Mouse (Mus musculus) kidney, adult 8-10 months (tissue): ENCODE results near the gene Trim72.

Source experiments
- DNase-seq, 2 experiments: peaks; one replicate each; pipeline ENCODE4 v3.0.0; 2022

The Trim72 gene

DNA sequence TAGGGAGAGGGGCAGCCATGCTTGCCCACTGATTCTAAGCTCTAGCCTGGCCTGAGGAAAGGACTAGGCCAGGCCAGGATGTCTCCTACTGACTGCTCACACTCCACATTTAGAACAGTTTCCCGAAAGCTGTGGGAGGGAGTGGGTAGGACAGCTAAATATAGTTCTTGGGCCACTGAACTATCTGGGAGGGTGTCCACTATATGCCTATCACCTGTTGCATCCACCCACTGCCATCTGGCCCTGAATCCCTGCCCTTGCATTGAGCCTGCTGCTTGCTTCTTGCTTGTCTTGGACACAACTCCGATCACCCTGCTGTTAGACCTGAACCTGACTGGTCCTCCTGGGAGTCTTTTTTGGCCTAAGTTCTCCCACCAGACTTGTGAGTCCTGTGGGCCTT is at the start of gene Trim72:
Gene Trim72, plus strand, starts transcription at position 262 of the 400 bp plus-strand sequence.
- DNase-seq, result no peak

GRCm38 (mm10) chr7:127959364-127959763 is 44.4 kb upstream of the Trim72 start:
- DNase-seq, result peak; percentile 40 to 48

- peak; percentile 15 for DNase-seq
Observed at GRCm38 (mm10) chr7:127966371-127966918, 37.3 kb upstream of the Trim72 start.

DNA sequence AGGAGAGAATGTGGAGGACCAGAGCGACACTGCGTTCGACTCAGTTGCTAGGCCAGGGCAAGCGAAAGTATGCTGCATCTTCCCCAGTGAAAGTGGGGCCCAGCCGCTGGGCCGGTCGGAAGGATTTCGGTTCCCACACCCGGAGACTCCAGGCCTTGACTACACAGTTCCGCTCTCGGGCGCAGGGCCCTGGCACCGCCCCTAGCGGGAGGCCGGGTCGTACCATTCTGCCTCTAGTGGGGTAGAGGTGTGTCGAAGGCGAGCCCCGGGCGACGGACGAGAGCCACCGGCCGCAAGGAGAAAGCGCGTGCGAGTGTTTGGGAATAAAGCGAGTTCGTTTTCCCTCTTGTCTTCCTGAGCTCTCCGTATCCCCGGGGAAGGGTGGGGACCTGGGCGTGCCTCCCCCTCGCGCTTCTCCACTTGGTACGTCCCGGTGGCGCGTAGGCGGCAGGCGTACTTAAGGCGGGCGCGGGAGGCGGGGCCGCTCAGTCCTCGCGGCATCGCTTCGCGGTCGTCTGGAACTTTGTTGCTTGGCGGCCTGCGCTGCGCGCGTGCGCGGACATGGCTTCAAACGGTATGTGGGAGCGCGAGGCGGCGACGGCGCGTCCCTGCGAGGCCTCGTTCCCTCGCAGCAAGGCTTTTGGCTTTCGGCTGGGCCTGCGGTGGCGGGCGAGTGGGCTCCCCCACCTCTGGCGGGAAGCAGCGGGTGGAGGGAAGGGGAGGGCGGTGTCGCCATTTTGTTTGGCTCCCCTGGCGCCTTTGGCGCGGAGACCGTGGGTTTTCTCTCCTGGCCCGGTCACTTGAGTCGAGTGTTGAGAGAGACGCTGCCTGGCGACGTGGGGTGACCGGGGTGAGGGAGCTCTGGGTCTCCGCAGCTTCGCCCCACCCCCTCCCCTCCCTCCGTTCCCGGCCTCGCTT is 36.5 kb upstream of the Trim72 start, which contains the start of gene Fus:
Gene Fus, plus strand, starts transcription at position 454 of the 918 bp plus-strand sequence.
- peak; percentile 90 to 94 for DNase-seq

- peak; percentile 70 to 75 for DNase-seq
Observed at GRCm38 (mm10) chr7:127967922-127968828, 35.6 kb upstream of the Trim72 start.

DNA sequence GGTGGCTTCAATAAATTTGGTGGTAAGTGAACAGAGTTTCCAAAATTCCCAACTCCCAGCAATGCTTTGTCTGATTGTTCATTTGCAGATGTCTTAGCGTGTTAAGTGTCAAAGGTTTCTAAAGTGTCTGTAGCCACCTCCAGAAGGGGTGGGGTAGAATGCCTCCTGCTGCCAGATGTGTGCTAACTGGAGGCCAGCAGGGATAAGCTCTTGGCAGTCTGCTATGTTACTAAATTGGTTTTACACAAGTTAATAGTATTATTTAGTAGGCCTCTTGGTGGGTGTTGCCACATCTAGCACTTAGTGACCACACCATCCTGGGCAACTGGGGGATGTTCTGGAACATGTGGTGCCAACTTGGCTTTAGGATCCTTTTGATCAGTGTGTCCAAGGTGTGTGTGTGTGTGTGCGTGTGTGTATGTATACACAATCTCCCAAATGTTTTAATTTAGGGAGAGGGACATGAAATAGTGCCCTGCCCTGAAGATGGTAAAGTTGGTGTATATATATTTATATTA is 29.3 kb upstream of the Trim72 start:
- no peak for DNase-seq

- DNase-seq, result no peak
Observed at GRCm38 (mm10) chr7:127978856-127979255, 24.9 kb upstream of the Trim72 start.

- no peak for DNase-seq
Observed at GRCm38 (mm10) chr7:127980606-127981005, 23.1 kb upstream of the Trim72 start.

DNA sequence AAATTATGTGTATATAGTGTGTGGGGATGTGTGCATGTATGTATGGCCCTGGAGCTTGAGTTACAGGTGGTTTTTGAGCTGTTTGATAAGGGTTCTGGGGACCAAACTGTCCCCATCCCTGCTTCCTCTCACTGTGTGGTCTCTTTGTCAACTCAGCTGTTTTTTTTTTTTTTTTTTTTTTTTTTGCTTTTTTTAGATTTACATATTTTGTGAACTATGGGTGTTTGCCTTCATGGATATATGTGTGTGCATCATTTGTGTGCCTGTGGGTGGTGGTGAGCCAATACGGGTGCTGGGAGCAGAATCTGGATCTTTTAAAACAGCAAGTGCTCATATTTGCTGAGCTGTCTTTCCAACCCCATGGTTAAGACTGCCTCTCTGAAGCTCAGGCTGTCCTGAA is 14.8 kb upstream of the Trim72 start:
- DNase-seq, result no peak

- peak; percentile 52 to 81 for DNase-seq
Observed at GRCm38 (mm10) chr7:127991643-127992487, 11.9 kb upstream of the Trim72 start.

GRCm38 (mm10) chr7:127992488-127993340 is 11.0 kb upstream of the Trim72 start:
- no peak for DNase-seq

DNA sequence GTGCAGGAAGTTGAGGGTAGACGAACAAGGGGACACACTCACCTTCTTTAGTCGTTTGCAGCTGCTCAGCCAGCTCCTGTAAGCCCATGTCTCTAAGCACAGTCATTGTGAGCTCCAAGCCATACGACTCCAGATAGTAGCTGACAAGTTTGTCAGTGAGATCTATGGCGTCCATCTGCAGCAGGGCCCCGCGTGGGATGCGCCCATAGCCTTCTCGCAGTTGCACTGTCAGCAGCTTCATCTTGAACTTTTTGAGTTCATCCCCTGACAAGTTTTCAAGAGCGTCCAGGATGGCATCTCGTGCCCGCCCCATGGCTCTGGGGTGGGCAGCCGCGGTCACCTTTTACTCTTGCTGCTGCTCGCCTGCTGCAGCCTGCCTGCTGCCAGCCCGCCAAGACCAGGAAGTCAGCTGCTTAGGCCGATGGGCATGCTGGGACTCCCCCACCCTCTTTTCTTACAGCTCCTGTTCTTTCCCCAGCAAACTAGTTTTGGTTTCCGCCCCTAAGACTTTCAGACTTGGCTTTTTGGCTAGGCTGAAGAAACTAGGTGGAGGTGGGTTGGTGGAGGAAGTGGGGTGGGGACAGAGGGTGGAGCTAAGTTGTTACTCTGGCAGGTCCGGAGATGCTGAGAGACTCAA is 10.3 kb upstream of the Trim72 start, which contains the start of gene Pycard:
Gene Pycard, minus strand, starts transcription at position 527 of the 637 bp plus-strand sequence.
- peak; percentile 57 to 60 for DNase-seq

- no peak for DNase-seq
Observed at GRCm38 (mm10) chr7:127999436-127999835, 4.3 kb upstream of the Trim72 start.

- DNase-seq, result no peak
Observed at GRCm38 (mm10) chr7:128000068-128000950, 3.4 kb upstream of the Trim72 start.

GRCm38 (mm10) chr7:128003098-128003497 is 651 bp upstream of the Trim72 start:
- DNase-seq, result no peak

DNA sequence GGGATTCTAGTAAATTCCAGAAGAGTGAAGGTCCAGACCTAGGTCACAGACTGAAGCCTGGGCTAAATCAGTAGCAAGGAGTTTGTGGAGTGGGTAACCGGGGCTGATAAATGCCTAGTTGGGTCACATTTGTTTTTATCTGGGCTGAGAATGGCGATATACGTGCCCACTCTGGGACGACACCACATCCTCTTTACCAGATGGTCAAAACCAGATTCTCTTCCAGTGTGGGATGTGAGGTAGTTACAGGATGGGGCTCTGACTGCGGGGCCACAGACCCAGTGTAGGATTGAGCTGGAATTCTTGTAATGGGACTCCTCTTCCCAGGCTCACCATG is 369 bp downstream of the Trim72 start:
- no peak for DNase-seq

DNA sequence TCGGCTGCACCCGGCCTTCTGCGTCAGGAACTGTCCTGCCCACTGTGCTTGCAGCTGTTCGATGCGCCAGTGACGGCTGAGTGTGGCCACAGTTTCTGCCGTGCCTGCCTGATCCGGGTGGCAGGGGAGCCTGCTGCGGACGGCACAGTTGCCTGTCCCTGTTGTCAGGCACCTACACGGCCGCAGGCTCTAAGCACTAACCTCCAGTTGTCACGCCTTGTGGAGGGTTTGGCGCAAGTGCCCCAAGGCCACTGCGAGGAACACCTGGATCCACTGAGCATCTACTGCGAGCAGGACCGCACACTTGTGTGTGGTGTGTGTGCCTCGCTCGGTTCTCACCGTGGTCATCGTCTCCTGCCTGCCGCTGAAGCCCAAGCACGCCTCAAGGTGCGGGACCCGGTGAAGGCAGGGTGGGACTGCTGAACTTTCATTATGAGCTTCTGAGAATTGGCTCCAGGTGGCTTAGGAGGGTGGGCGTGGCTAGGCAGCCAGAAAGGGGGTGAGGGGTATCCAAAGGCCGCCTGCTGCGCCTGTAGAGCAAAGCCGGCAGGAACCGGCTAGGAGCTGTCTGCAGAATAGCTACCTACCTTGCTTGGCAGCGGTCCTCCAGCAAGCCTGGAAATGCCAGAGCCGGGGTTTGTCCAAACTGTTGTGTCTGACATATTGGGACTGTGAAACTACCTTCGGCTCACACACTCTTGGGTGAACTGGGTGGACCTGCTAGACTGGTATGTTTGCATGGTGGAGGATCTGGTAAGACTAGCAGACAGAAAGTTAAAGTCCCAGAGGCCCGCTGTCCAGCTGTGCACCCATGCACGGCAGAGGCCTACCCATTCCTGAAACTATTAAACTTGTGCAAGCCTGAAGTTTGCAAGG is 976 bp downstream of the Trim72 start:
- peak; percentile 77 to 85 for DNase-seq

- DNase-seq, result no peak
Observed at GRCm38 (mm10) chr7:128006193-128006592, 2.4 kb downstream of the Trim72 start.
